Mouse (Mus musculus) megakaryocyte, embryonic 14.5 days (primary cell): ENCODE data around the gene Shc1. TPM values are rescaled to one million over a fixed set of nuclear protein-coding genes. Genes with fewer than 3 reads are reported as not detected.
"Not testable (repeated sequence)": the region's sequence is repeated elsewhere in the genome, so short reads cannot be mapped to it uniquely, and the experiment has no call there.

Source experiments
- H3K27me3 ChIP-seq: replicated peaks from 2 replicates; pipeline ENCODE3; 2012; ENCODE audit warnings: inconsistent platforms
- H3K36me3 ChIP-seq: replicated peaks from 2 replicates; pipeline ENCODE3; 2012; ENCODE audit warnings: low read length, inconsistent platforms, mixed read lengths
- H3K4me1 ChIP-seq: 2 replicates; pipeline ENCODE4 v1.6.1; 2012; ENCODE audit warnings: inconsistent platforms
- H3K4me3 ChIP-seq: replicated peaks from 2 replicates; pipeline ENCODE3; 2012; ENCODE audit warnings: moderate library complexity, mild to moderate bottlenecking, inconsistent platforms
- H3K9me3 ChIP-seq: 2 replicates; pipeline ENCODE4 v1.6.1; 2012; ENCODE audit warnings: inconsistent platforms
- FLI1 ChIP-seq: IDR thresholded peaks from 2 replicates; pipeline ENCODE4 v1.6.1; 2012; ENCODE audit warnings: low read length, inconsistent platforms, mixed read lengths
- GATA1 ChIP-seq: IDR thresholded peaks from 3 replicates; pipeline ENCODE4 v1.6.1; 2012; ENCODE audit warnings: mixed read lengths, low read length, inconsistent platforms, borderline replicate concordance
- polyA plus RNA-seq: library from polyadenylated mRNA; stranded (reverse); fragments of >175 nt; gene quantifications from 2 replicates; pipeline ENCODE4 v1.2.3, GENCODE M21; 2012; ENCODE audit warnings: low replicate concordance; ENCODE audit not compliant: insufficient read depth

Gene Shc1
- polyA plus RNA-seq, 1 experiment, result 67.6 TPM

- peaks cover 49% of the 10 kb centered on the region for H3K4me1 ChIP-seq
- H3K36me3 ChIP-seq, result peaks cover 71% of the 10 kb centered on the region
- TF ChIP-seq FLI1, result no peak
- no peak for TF ChIP-seq GATA1
- no peaks in the 10 kb centered on the region for H3K27me3 ChIP-seq
- no peaks in the 10 kb centered on the region for H3K9me3 ChIP-seq
- no peak overlapping the region for H3K4me3 ChIP-seq
Observed at GRCm38 (mm10) chr3:89424416-89425140, 6.3 kb downstream of the Shc1 start.

- Histone ChIP-seq H3K27me3 (no peaks in the 10 kb centered on the region), H3K9me3 (no peaks in the 10 kb centered on the region), H3K4me3 (no peak overlapping the region), H3K4me1 (peaks cover 47% of the 10 kb centered on the region), H3K36me3 (peaks cover 71% of the 10 kb centered on the region)
- TF ChIP-seq GATA1 (no peak), FLI1 (no peak)
Observed at GRCm38 (mm10) chr3:89425141-89425525, 6.9 kb downstream of the Shc1 start.

- Histone ChIP-seq H3K9me3 (no peaks in the 10 kb centered on the region), H3K36me3 (peaks cover 71% of the 10 kb centered on the region), H3K27me3 (no peaks in the 10 kb centered on the region), H3K4me1 (peaks cover 46% of the 10 kb centered on the region), H3K4me3 (no peak overlapping the region)
- no peak for TF ChIP-seq GATA1
- no peak for TF ChIP-seq FLI1
Observed at GRCm38 (mm10) chr3:89425876-89426275, 7.6 kb downstream of the Shc1 start.

- not testable (repeated sequence) for H3K27me3 ChIP-seq, H3K4me3 ChIP-seq, H3K9me3 ChIP-seq
- Histone ChIP-seq H3K4me1 (peaks cover 37% of the 10 kb centered on the region), H3K36me3 (peaks cover 70% of the 10 kb centered on the region)
Observed at GRCm38 (mm10) chr3:89429021-89429420, 10.8 kb downstream of the Shc1 start.

- Histone ChIP-seq H3K36me3 (peaks cover 67% of the 10 kb centered on the region), H3K9me3 (no peaks in the 10 kb centered on the region)
- TF ChIP-seq GATA1, result no peak
- TF ChIP-seq FLI1, result no peak
Observed at GRCm38 (mm10) chr3:89430171-89431159, 12.2 kb downstream of the Shc1 start, which contains the start of gene Pygo2. TSS of gene Pygo2 (plus strand) at chr3:89430214.

GRCm38 (mm10) chr3:89432606-89433005, 14.4 kb downstream of the Shc1 start:
- Histone ChIP-seq H3K4me1 (peaks cover 50% of the 10 kb centered on the region), H3K4me3 (no peak overlapping the region), H3K27me3 (no peaks in the 10 kb centered on the region), H3K36me3 (peaks cover 46% of the 10 kb centered on the region), H3K9me3 (no peaks in the 10 kb centered on the region)
- TF ChIP-seq FLI1, result no peak
- TF ChIP-seq GATA1, result no peak

More at GRCm38 (mm10) chr3:89430171-89431159, 12.2 kb downstream of the Shc1 start, which contains the start of gene Pygo2:
- peak within 1 kb of the TSS; percentile 99 for H3K4me3 ChIP-seq
- peaks cover 36% of the 10 kb centered on the region for H3K4me1 ChIP-seq
- H3K27me3 ChIP-seq, result no peaks in the 10 kb centered on the region

GRCm38 (mm10) chr3:89434532-89434931, 16.3 kb downstream of the Shc1 start:
- no peaks in the 10 kb centered on the region for H3K9me3 ChIP-seq
- H3K36me3 ChIP-seq, result peaks cover 39% of the 10 kb centered on the region
- H3K27me3 ChIP-seq, result no peaks in the 10 kb centered on the region
- TF ChIP-seq GATA1 (no peak), FLI1 (no peak)
- no peak overlapping the region for H3K4me3 ChIP-seq
- peaks cover 65% of the 10 kb centered on the region for H3K4me1 ChIP-seq

- TF ChIP-seq GATA1 (no peak), FLI1 (no peak)
- H3K4me3 ChIP-seq, result no peak overlapping the region
- H3K9me3 ChIP-seq, result no peaks in the 10 kb centered on the region
- H3K27me3 ChIP-seq, result no peaks in the 10 kb centered on the region
- H3K4me1 ChIP-seq, result peaks cover 66% of the 10 kb centered on the region
- peaks cover 44% of the 10 kb centered on the region for H3K36me3 ChIP-seq
Observed at GRCm38 (mm10) chr3:89435041-89435440, 16.8 kb downstream of the Shc1 start.

- H3K4me3 ChIP-seq, result peak within 1 kb of the TSS; percentile 93
- peaks cover 63% of the 10 kb centered on the region for H3K4me1 ChIP-seq
- H3K36me3 ChIP-seq, result peaks cover 56% of the 10 kb centered on the region
- H3K9me3 ChIP-seq, result no peaks in the 10 kb centered on the region
- H3K27me3 ChIP-seq, result no peaks in the 10 kb centered on the region
- TF ChIP-seq FLI1, result no peak
- no peak for TF ChIP-seq GATA1
Observed at GRCm38 (mm10) chr3:89436176-89437113, 18.2 kb downstream of the Shc1 start, which contains the start of gene Pbxip1. TSS of gene Pbxip1 (plus strand) at chr3:89436706.
